Mouse (Mus musculus): Measurements from ENCODE around the gene Zcchc24. TPM values are rescaled to one million over a fixed set of nuclear protein-coding genes. Genes with fewer than 3 reads are reported as not detected.

Gene Zcchc24
- polyA plus RNA-seq, 1 experiment from 2014 or later = 22.3 TPM

GRCm38 (mm10) chr14:25711177-25711576 is 57.7 kb downstream of the Zcchc24 start:
- Histone ChIP-seq H3K36me3 (ENCODE audit: control insufficient read depth, insufficient read depth, low read length) (no peaks in the 10 kb centered on the region), H3K27ac (ENCODE audit: low read depth, low read length) (no peak overlapping the region), H3K9me3 (ENCODE audit: control insufficient read depth, low read length) (no peaks in the 10 kb centered on the region), H3K4me1 (ENCODE audit: control insufficient read depth, insufficient read depth, low read length) (0 out of 2 replicates have a peak, but pooled peaks cover 4% of the 10 kb centered on the region), H3K4me2 (ENCODE audit: low read depth) (no peak overlapping the region), H3K9ac (ENCODE audit: low read length) (no peak overlapping the region), H3K4me3 (ENCODE audit: low read depth, low read length) (no peak overlapping the region), H3K27me3 (ENCODE audit: control insufficient read depth, insufficient read depth, low read length) (no peaks in the 10 kb centered on the region)
- WGBS = 84% methylated on average over 7 of the region's 7 CpGs
- no peak for DNase-seq (ENCODE audit: low spot score)
- no peak for ATAC-seq (ENCODE audit: insufficient read depth, low FRiP score, low TSS enrichment)

GRCm38 (mm10) chr14:25710681-25711080 is 58.2 kb downstream of the Zcchc24 start:
- Histone ChIP-seq H3K36me3 (ENCODE audit: control insufficient read depth, insufficient read depth, low read length) (no peaks in the 10 kb centered on the region), H3K27ac (ENCODE audit: low read depth, low read length) (no peak overlapping the region), H3K9me3 (ENCODE audit: control insufficient read depth, low read length) (no peaks in the 10 kb centered on the region), H3K4me2 (ENCODE audit: low read depth) (no peak overlapping the region), H3K27me3 (ENCODE audit: control insufficient read depth, insufficient read depth, low read length) (no peaks in the 10 kb centered on the region), H3K9ac (ENCODE audit: low read length) (no peak overlapping the region), H3K4me3 (ENCODE audit: low read depth, low read length) (no peak overlapping the region), H3K4me1 (ENCODE audit: control insufficient read depth, insufficient read depth, low read length) (0 out of 2 replicates have a peak, but pooled peaks cover 4% of the 10 kb centered on the region)
- no peak for ATAC-seq (ENCODE audit: insufficient read depth, low FRiP score, low TSS enrichment)
- 63% methylated on average over 4 of the region's 4 CpGs for WGBS
- no peak for DNase-seq (ENCODE audit: low spot score)

DNA sequence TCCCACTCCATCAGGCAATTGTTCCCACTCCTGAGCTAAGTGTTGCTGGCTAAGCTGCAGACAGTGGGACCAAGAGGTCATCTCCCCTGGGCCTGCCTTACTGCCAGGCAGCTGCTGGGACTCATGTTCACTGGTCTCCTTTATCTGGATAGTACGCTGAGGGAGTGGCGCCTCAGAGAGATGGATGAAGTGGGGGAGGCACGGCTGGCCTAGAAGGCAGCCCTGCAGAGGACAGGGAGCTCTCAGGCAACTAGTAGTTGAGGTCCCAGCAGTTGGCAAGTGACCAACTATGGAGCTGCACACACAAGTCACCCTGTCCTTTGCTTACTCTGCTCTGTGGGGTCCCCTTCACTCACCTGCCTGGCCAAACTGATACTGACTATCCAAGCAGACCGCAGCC is 58.8 kb downstream of the Zcchc24 start:
- no peak overlapping the region for H3K4me2 ChIP-seq (ENCODE audit: low read depth)
- H3K4me1 ChIP-seq (ENCODE audit: control insufficient read depth, insufficient read depth, low read length) = 0 out of 2 replicates have a peak, but pooled peaks cover 4% of the 10 kb centered on the region
- no peaks in the 10 kb centered on the region for H3K36me3 ChIP-seq (ENCODE audit: control insufficient read depth, insufficient read depth, low read length)
- H3K27ac ChIP-seq (ENCODE audit: low read depth, low read length) = no peak overlapping the region
- H3K9me3 ChIP-seq (ENCODE audit: control insufficient read depth, low read length) = no peaks in the 10 kb centered on the region
- no peak overlapping the region for H3K9ac ChIP-seq (ENCODE audit: low read length)
- ATAC-seq (ENCODE audit: insufficient read depth, low FRiP score, low TSS enrichment) = no peak
- no peak for DNase-seq (ENCODE audit: low spot score)
- no peak overlapping the region for H3K4me3 ChIP-seq (ENCODE audit: low read depth, low read length)
- 72% methylated on average over 4 of the region's 4 CpGs for WGBS
- no peaks in the 10 kb centered on the region for H3K27me3 ChIP-seq (ENCODE audit: control insufficient read depth, insufficient read depth, low read length)

- H3K9me3 ChIP-seq (ENCODE audit: control insufficient read depth, low read length) = no peaks in the 10 kb centered on the region
- no peak overlapping the region for H3K27ac ChIP-seq (ENCODE audit: low read depth, low read length)
- H3K9ac ChIP-seq (ENCODE audit: low read length) = no peak overlapping the region
- WGBS = 79% methylated on average over 2 of the region's 2 CpGs
- ATAC-seq (ENCODE audit: insufficient read depth, low FRiP score, low TSS enrichment) (no peak), DNase-seq (ENCODE audit: low spot score) (no peak)
- H3K36me3 ChIP-seq (ENCODE audit: control insufficient read depth, insufficient read depth, low read length) = no peaks in the 10 kb centered on the region
- H3K4me3 ChIP-seq (ENCODE audit: low read depth, low read length) = no peak overlapping the region
- no peak overlapping the region for H3K4me2 ChIP-seq (ENCODE audit: low read depth)
- H3K27me3 ChIP-seq (ENCODE audit: control insufficient read depth, insufficient read depth, low read length) = no peaks in the 10 kb centered on the region
- 0 out of 2 replicates have a peak, but pooled peaks cover 4% of the 10 kb centered on the region for H3K4me1 ChIP-seq (ENCODE audit: control insufficient read depth, insufficient read depth, low read length)
Observed at GRCm38 (mm10) chr14:25708917-25709316, 59.9 kb downstream of the Zcchc24 start.

GRCm38 (mm10) chr14:25708451-25708850 is 60.4 kb downstream of the Zcchc24 start:
- Histone ChIP-seq H3K27me3 (ENCODE audit: control insufficient read depth, insufficient read depth, low read length) (no peaks in the 10 kb centered on the region), H3K9me3 (ENCODE audit: control insufficient read depth, low read length) (no peaks in the 10 kb centered on the region), H3K27ac (ENCODE audit: low read depth, low read length) (no peak overlapping the region), H3K4me1 (ENCODE audit: control insufficient read depth, insufficient read depth, low read length) (0 out of 2 replicates have a peak, but pooled peaks cover 4% of the 10 kb centered on the region), H3K36me3 (ENCODE audit: control insufficient read depth, insufficient read depth, low read length) (no peaks in the 10 kb centered on the region), H3K9ac (ENCODE audit: low read length) (no peak overlapping the region), H3K4me2 (ENCODE audit: low read depth) (no peak overlapping the region), H3K4me3 (ENCODE audit: low read depth, low read length) (no peak overlapping the region)
- DNase-seq (ENCODE audit: low spot score) = no peak
- ATAC-seq (ENCODE audit: insufficient read depth, low FRiP score, low TSS enrichment) = no peak
- WGBS = 73% methylated on average over 4 of the region's 4 CpGs

- WGBS = 63% methylated on average over 5 of the region's 5 CpGs
- no peak overlapping the region for H3K4me3 ChIP-seq (ENCODE audit: low read depth, low read length)
- ATAC-seq (ENCODE audit: insufficient read depth, low FRiP score, low TSS enrichment) (no peak), DNase-seq (ENCODE audit: low spot score) (peak; percentile 60)
- no peaks in the 10 kb centered on the region for H3K36me3 ChIP-seq (ENCODE audit: control insufficient read depth, insufficient read depth, low read length)
- 0 out of 2 replicates have a peak, but pooled peaks cover 4% of the 10 kb centered on the region for H3K4me1 ChIP-seq (ENCODE audit: control insufficient read depth, insufficient read depth, low read length)
- no peak overlapping the region for H3K4me2 ChIP-seq (ENCODE audit: low read depth)
- H3K9ac ChIP-seq (ENCODE audit: low read length) = no peak overlapping the region
- no peaks in the 10 kb centered on the region for H3K9me3 ChIP-seq (ENCODE audit: control insufficient read depth, low read length)
- no peak overlapping the region for H3K27ac ChIP-seq (ENCODE audit: low read depth, low read length)
- H3K27me3 ChIP-seq (ENCODE audit: control insufficient read depth, insufficient read depth, low read length) = no peaks in the 10 kb centered on the region
Observed at GRCm38 (mm10) chr14:25707691-25708181, 61.1 kb downstream of the Zcchc24 start.

DNA sequence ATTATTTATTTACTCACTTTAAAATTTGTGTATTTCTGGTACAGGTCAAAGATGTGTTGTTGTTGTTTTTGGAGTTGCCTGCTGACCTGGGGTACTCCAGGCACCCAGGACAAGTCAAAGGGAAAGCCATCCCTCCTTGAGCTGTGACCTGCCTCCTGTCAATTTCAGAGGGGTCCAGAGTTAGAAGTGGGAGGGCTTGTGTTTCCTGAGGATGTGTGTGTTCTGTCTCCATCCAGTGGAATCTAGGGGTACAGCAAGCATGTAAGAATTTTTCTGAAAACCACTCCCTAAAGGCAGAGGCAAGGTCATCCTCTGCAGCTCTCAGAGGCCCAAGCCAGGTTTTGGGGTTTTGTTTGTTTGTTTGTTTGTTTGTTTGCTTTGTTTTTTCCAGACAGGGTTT is 66.9 kb downstream of the Zcchc24 start:
- no peak overlapping the region for H3K9ac ChIP-seq (ENCODE audit: low read length)
- no peaks in the 10 kb centered on the region for H3K9me3 ChIP-seq (ENCODE audit: control insufficient read depth, low read length)
- DNase-seq (ENCODE audit: low spot score) (no peak), ATAC-seq (ENCODE audit: insufficient read depth, low FRiP score, low TSS enrichment) (no peak)
- peaks cover 2% of the 10 kb centered on the region; the same call in 1 of the 2 replicates for H3K36me3 ChIP-seq (ENCODE audit: control insufficient read depth, insufficient read depth, low read length)
- no peak overlapping the region for H3K27ac ChIP-seq (ENCODE audit: low read depth, low read length)
- H3K4me2 ChIP-seq (ENCODE audit: low read depth) = no peak overlapping the region
- no peaks in the 10 kb centered on the region for H3K4me1 ChIP-seq (ENCODE audit: control insufficient read depth, insufficient read depth, low read length)
- H3K27me3 ChIP-seq (ENCODE audit: control insufficient read depth, insufficient read depth, low read length) = no peaks in the 10 kb centered on the region
- H3K4me3 ChIP-seq (ENCODE audit: low read depth, low read length) = no peak overlapping the region

GRCm38 (mm10) chr14:25696356-25696755 is 72.5 kb downstream of the Zcchc24 start:
- H3K9me3 ChIP-seq (ENCODE audit: control insufficient read depth, low read length) = no peaks in the 10 kb centered on the region
- H3K9ac ChIP-seq (ENCODE audit: low read length) = no peak overlapping the region
- no peak overlapping the region for H3K27ac ChIP-seq (ENCODE audit: low read depth, low read length)
- no peaks in the 10 kb centered on the region for H3K27me3 ChIP-seq (ENCODE audit: control insufficient read depth, insufficient read depth, low read length)
- ATAC-seq (ENCODE audit: insufficient read depth, low FRiP score, low TSS enrichment) = no peak
- no peak overlapping the region for H3K4me2 ChIP-seq (ENCODE audit: low read depth)
- H3K4me1 ChIP-seq (ENCODE audit: control insufficient read depth, insufficient read depth, low read length) = peaks cover 8% of the 10 kb centered on the region; the same call in 1 of the 2 replicates
- H3K4me3 ChIP-seq (ENCODE audit: low read depth, low read length) = no peak overlapping the region
- WGBS = 71% methylated on average over 2 of the region's 2 CpGs
- DNase-seq (ENCODE audit: low spot score) = no peak
- H3K36me3 ChIP-seq (ENCODE audit: control insufficient read depth, insufficient read depth, low read length) = peaks cover 2% of the 10 kb centered on the region; the same call in 1 of the 2 replicates

DNA sequence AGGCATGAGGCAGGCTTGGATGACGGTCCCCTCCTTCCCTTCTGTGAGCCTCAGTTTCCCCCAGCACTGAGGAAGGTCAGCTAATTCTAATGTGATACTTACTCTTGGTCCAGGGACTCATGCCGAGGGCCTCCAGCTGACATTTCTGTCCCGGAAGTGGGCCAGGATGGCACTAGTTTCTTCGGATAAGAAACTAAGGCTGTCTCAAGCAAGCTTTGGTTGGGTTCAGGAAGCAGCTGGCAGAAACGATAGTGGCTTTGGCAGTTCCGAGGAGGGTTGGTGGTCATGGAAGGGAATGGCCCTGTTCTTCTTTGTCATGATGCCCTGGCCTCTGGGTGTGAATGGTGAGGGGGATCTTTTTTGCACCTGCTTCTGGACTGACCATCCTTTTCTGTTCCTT is 73.8 kb downstream of the Zcchc24 start:
- Histone ChIP-seq H3K9ac (ENCODE audit: low read length) (no peak overlapping the region; the same call in 1 of the 2 replicates), H3K4me3 (ENCODE audit: low read depth, low read length) (peak overlapping the region; percentile 85), H3K4me1 (ENCODE audit: control insufficient read depth, insufficient read depth, low read length) (peaks cover 8% of the 10 kb centered on the region; the same call in 1 of the 2 replicates), H3K27me3 (ENCODE audit: control insufficient read depth, insufficient read depth, low read length) (no peaks in the 10 kb centered on the region), H3K36me3 (ENCODE audit: control insufficient read depth, insufficient read depth, low read length) (peaks cover 2% of the 10 kb centered on the region; the same call in 1 of the 2 replicates), H3K9me3 (ENCODE audit: control insufficient read depth, low read length) (no peaks in the 10 kb centered on the region), H3K27ac (ENCODE audit: low read depth, low read length) (no peak overlapping the region), H3K4me2 (ENCODE audit: low read depth) (peak overlapping the region; percentile 83)
- WGBS = 72% methylated on average over 6 of the region's 6 CpGs
- ATAC-seq (ENCODE audit: insufficient read depth, low FRiP score, low TSS enrichment) (no peak), DNase-seq (ENCODE audit: low spot score) (no peak)
